Mouse (Mus musculus) CH12.LX (cell line): Measurements from ENCODE around the gene Epha6. TPM values are rescaled to one million over a fixed set of nuclear protein-coding genes. Genes with fewer than 3 reads are reported as not detected.

Experiments
- DNase-seq: peaks from one replicate; pipeline ENCODE4 v3.0.0-alpha.2; 2013; ENCODE audit errors: extremely low read depth
- H3K27ac ChIP-seq: 2 replicates; pipeline ENCODE4 v1.5.1; 2012; ENCODE audit warnings: low read depth, mild to moderate bottlenecking, control low read depth, moderate library complexity; ENCODE audit not compliant: insufficient read depth
- H3K27me3 ChIP-seq: replicated peaks from 2 replicates; pipeline ENCODE3; 2012; ENCODE audit warnings: inconsistent platforms
- H3K36me3 ChIP-seq, 2 experiments: replicated peaks in 1 of 2; 2 replicates each; pipeline versions ENCODE3 to v1.6.1; 2012; ENCODE audit warnings: inconsistent platforms in 1 of 2, low read length in 1 of 2, mild to moderate bottlenecking in 1 of 2, mixed read lengths in 1 of 2, moderate library complexity in 1 of 2; ENCODE audit not compliant: control insufficient read depth in 1 of 2, insufficient read depth in 1 of 2
- H3K4me1 ChIP-seq, 2 experiments: 2 replicates each; pipeline ENCODE4 v1.6.1; 2012; ENCODE audit warnings: inconsistent platforms in 1 of 2, moderate library complexity in 1 of 2; ENCODE audit not compliant: insufficient read depth in 2 of 2, control insufficient read depth in 1 of 2
- H3K4me2 ChIP-seq: 2 replicates; pipeline ENCODE4 v1.6.1; 2012; ENCODE audit warnings: low read depth, mild to moderate bottlenecking, control low read depth; ENCODE audit not compliant: poor library complexity, insufficient read depth, severe bottlenecking
- H3K4me3 ChIP-seq, 3 experiments: fragments of 150-350 bp in 1 of 3; sonication (generic) in 1 of 3; replicated peaks in 1 of 3; 2 replicates each; pipeline versions ENCODE3 to v1.5.1; 2011 to 2012; ENCODE audit warnings: low read depth in 2 of 3, low read length in 2 of 3, mild to moderate bottlenecking in 2 of 3, moderate library complexity in 2 of 3, control low read depth in 1 of 3, improper control_type of control experiment in 1 of 3, inconsistent platforms in 1 of 3, mixed read lengths in 1 of 3; ENCODE audit not compliant: poor library complexity in 1 of 3
- H3K79me2 ChIP-seq: replicated peaks from 2 replicates; pipeline ENCODE4 v1.6.1; 2012; ENCODE audit warnings: mild to moderate bottlenecking, moderate library complexity; ENCODE audit not compliant: control insufficient read depth, poor library complexity, insufficient read depth, severe bottlenecking; ENCODE audit errors: extremely low read depth
- H3K9ac ChIP-seq: 2 replicates; pipeline ENCODE4 v1.6.1; 2012; ENCODE audit warnings: low read depth, mild to moderate bottlenecking, control low read depth, moderate library complexity; ENCODE audit not compliant: insufficient read depth
- H3K9me3 ChIP-seq: replicated peaks from 2 replicates; pipeline ENCODE3; 2012; ENCODE audit warnings: low read length, inconsistent platforms, mixed read lengths
- BHLHE40 ChIP-seq: IDR thresholded peaks from 2 replicates; pipeline ENCODE4 v1.6.1; 2011; ENCODE audit warnings: mild to moderate bottlenecking, low read depth, low read length, improper control_type of control experiment
- CHD1 ChIP-seq: IDR thresholded peaks from 2 replicates; pipeline ENCODE4 v1.6.1; 2012; ENCODE audit warnings: low read depth, low read length, improper control_type of control experiment, inconsistent platforms
- GABPA ChIP-seq: IDR thresholded peaks from 2 replicates; pipeline ENCODE4 v1.6.1; 2012; ENCODE audit warnings: low read depth, low read length, improper control_type of control experiment, inconsistent platforms; ENCODE audit not compliant: insufficient replicate concordance
- IRF4 ChIP-seq: IDR thresholded peaks from 2 replicates; pipeline ENCODE4 v1.6.1; 2014; ENCODE audit warnings: low read depth, mild to moderate bottlenecking, inconsistent platforms, low read length, improper control_type of control experiment
- JUN ChIP-seq: IDR thresholded peaks from 2 replicates; pipeline ENCODE4 v1.6.1; 2011; ENCODE audit warnings: low read depth, mild to moderate bottlenecking, low read length, improper control_type of control experiment, moderate library complexity; ENCODE audit not compliant: insufficient read depth
- JUND ChIP-seq: conservative IDR thresholded peaks from 2 replicates; pipeline ENCODE4 v1.6.1; 2011; ENCODE audit warnings: low read depth, low read length, improper control_type of control experiment
- KAT2A ChIP-seq: IDR thresholded peaks from 2 replicates; pipeline ENCODE4 v1.6.1; 2012; ENCODE audit warnings: low read length, improper control_type of control experiment, inconsistent platforms; ENCODE audit not compliant: insufficient replicate concordance
- MAFK ChIP-seq: IDR thresholded peaks from 2 replicates; pipeline ENCODE4 v1.6.1; 2011; ENCODE audit warnings: low read length, improper control_type of control experiment; ENCODE audit not compliant: insufficient replicate concordance
- MAZ ChIP-seq: IDR thresholded peaks from 2 replicates; pipeline ENCODE4 v1.6.1; 2012; ENCODE audit warnings: low read depth, mild to moderate bottlenecking, inconsistent platforms, low read length, improper control_type of control experiment, moderate library complexity
- NRF1 ChIP-seq: IDR thresholded peaks from 2 replicates; pipeline ENCODE4 v1.6.1; 2014; ENCODE audit warnings: low read depth, mild to moderate bottlenecking, inconsistent platforms, low read length, improper control_type of control experiment, moderate library complexity
- PAX5 ChIP-seq: IDR thresholded peaks from 2 replicates; pipeline ENCODE4 v1.6.1; 2012; ENCODE audit warnings: low read length, inconsistent platforms, mixed read lengths
- POLR2AphosphoS2 ChIP-seq: IDR thresholded peaks from 2 replicates; pipeline ENCODE4 v1.6.1; 2011; ENCODE audit warnings: low read depth, low read length, improper control_type of control experiment
- RAD21 ChIP-seq: IDR thresholded peaks from 2 replicates; pipeline ENCODE4 v1.6.1; 2011; ENCODE audit warnings: low read depth, mild to moderate bottlenecking, low read length, improper control_type of control experiment, moderate library complexity
- RCOR1 ChIP-seq: conservative IDR thresholded peaks from 2 replicates; pipeline ENCODE4 v1.6.1; 2012; ENCODE audit warnings: low read depth, mild to moderate bottlenecking, inconsistent platforms, low read length, improper control_type of control experiment
- SMC3 ChIP-seq: IDR thresholded peaks from 2 replicates; pipeline ENCODE4 v1.6.1; 2011; ENCODE audit warnings: low read depth, low read length, improper control_type of control experiment
- UBTF ChIP-seq: IDR thresholded peaks from 2 replicates; pipeline ENCODE4 v1.6.1; 2012; ENCODE audit warnings: low read depth, mild to moderate bottlenecking, inconsistent platforms, low read length, improper control_type of control experiment, moderate library complexity
- USF2 ChIP-seq: conservative IDR thresholded peaks from 2 replicates; pipeline ENCODE4 v1.6.1; 2011; ENCODE audit warnings: low read depth, low read length, improper control_type of control experiment
- ZC3H11A ChIP-seq: IDR thresholded peaks from 2 replicates; pipeline ENCODE4 v1.6.1; 2012; ENCODE audit warnings: low read depth, mild to moderate bottlenecking, inconsistent platforms, low read length, improper control_type of control experiment
- ZNF384 ChIP-seq: IDR thresholded peaks from 2 replicates; pipeline ENCODE4 v1.6.1; 2012; ENCODE audit warnings: low read depth, low read length, improper control_type of control experiment, inconsistent platforms
- dilution Hi-C: fragments of 300-500 bp; cut with MboI; formaldehyde crosslinking; loops from 2 replicates; pipeline ENCODE4 v1.14.3; 2020; ENCODE audit warnings: low sequenced_read_pairs; ENCODE audit not compliant: extremely low pct_unique_long_range_greater_than_20kb, extremely low pct_ligation_motif_present
- in situ Hi-C: fragments of 300-500 bp; cut with MboI; formaldehyde crosslinking; loops from 3 replicates; pipeline ENCODE4 v1.14.3; 2019; ENCODE audit warnings: low sequenced_read_pairs, low pct_ligation_motif_present, low pct_unique_long_range_greater_than_20kb, mixed read lengths
- polyA plus RNA-seq: library from polyadenylated mRNA; unstranded; fragments of >175 nt; gene quantifications from 2 replicates; pipeline ENCODE4 v1.2.1, GENCODE M21; 2012; ENCODE audit warnings: low read depth; ENCODE audit not compliant: insufficient read length
- total RNA-seq, 2 experiments: library from RNA; depleted of rRNA; stranded (reverse); fragments of 300-350 nt in 1 of 2; fragments of >200 nt in 1 of 2; gene quantifications; 2 replicates each; pipeline ENCODE4 v1.2.3; 2012 to 2014

Epha6 gene
- total and polyA plus RNA-seq, 3 experiments: not detected

- no peak overlapping the region for H3K27ac ChIP-seq
- no peak overlapping the region for H3K9ac ChIP-seq
- H3K4me1 ChIP-seq: no peaks in the 10 kb centered on the region
- H3K79me2 ChIP-seq: no peaks in the 10 kb centered on the region
- H3K9me3 ChIP-seq: no peaks in the 10 kb centered on the region
- no peak overlapping the region for H3K4me3 ChIP-seq
- dilution Hi-C loops: no loop called here
- DNase-seq: no peak
- in situ Hi-C loops: no loop called here
- no peaks in the 10 kb centered on the region for H3K27me3 ChIP-seq
- no peaks in the 10 kb centered on the region for H3K36me3 ChIP-seq
- H3K4me2 ChIP-seq: no peak overlapping the region
- TF ChIP-seq RAD21 (no peak), SMC3 (no peak), KAT2A (no peak), NRF1 (no peak), BHLHE40 (no peak), MAFK (no peak), UBTF (no peak), CHD1 (no peak)
Observed at GRCm38 (mm10) chr16:59836778-59837177, 768.6 kb downstream of the Epha6 start.

GRCm38 (mm10) chr16:59836304-59836703 is 769.0 kb downstream of the Epha6 start:
- in situ Hi-C loops: no loop called here
- no peaks in the 10 kb centered on the region for H3K36me3 ChIP-seq
- H3K4me3 ChIP-seq: no peak overlapping the region
- no peak overlapping the region for H3K4me2 ChIP-seq
- no peaks in the 10 kb centered on the region for H3K79me2 ChIP-seq
- H3K9ac ChIP-seq: no peak overlapping the region
- H3K27ac ChIP-seq: no peak overlapping the region
- H3K27me3 ChIP-seq: no peaks in the 10 kb centered on the region
- TF ChIP-seq IRF4 (no peak), RCOR1 (no peak), CHD1 (no peak), ZC3H11A (no peak), USF2 (no peak), JUND (no peak), PAX5 (no peak), GABPA (no peak), POLR2AphosphoS2 (no peak), BHLHE40 (no peak), JUN (no peak), MAZ (no peak), ZNF384 (no peak), KAT2A (no peak)
- TF ChIP-seq, all 38 proteins: peak for 0
- Histone ChIP-seq H3K4me1 (no peaks in the 10 kb centered on the region), H3K9me3 (no peaks in the 10 kb centered on the region)
- DNase-seq: no peak
- dilution Hi-C loops: no loop called here
